ENCODE assay signal across 11 mouse cellular contexts in genomic region chr2:172401116-172401825, GRCm38 (mm10). TPM values are rescaled to one million over a fixed set of nuclear protein-coding genes. Genes with fewer than 3 reads are reported as not detected.
DNase-seq lines count a peak whose midpoint lies in the region; ATAC-seq and TF ChIP-seq lines count a peak whose summit lies in the region.
"Had no signal": no experiment of that assay in that cellular context is flagged by ENCODE, and none has a peak within 500 bp of the region (broad histone marks: within the 10 kb centered on the region; RNA-seq: fewer than 3 reads in every experiment).

No protein-coding gene starts in this region.

- DNase-seq in heart, adult 8-10 months (ENCODE audit: low spot score) = no peak
- DNase-seq in CD8-positive naive resting alpha-beta T cell, adult 2 months (ENCODE audit: low read depth in 2 of 2, low spot score in 2 of 2) = peak; percentile 6 to 21
- no peak for DNase-seq in midbrain, embryonic 14.5 days
- DNase-seq in midbrain, postnatal 0 days (ENCODE audit: low spot score) = no peak
- DNase-seq: cerebellum, adult 18-20 months; gastrocnemius, postnatal 10 days had no signal

- ATAC-seq in heart, embryonic 13.5 days (ENCODE audit: extremely low read depth, insufficient number of reproducible peaks, low FRiP score, low TSS enrichment) = no peak
- peak; percentile 38; the same call in 1 of the 2 replicates for ATAC-seq in liver, embryonic 12.5 days
- peak; percentile 83 for ATAC-seq in neutrophil, adult 5-6 weeks (ENCODE audit: extremely low read depth, insufficient number of reproducible peaks, low FRiP score, poor library complexity, severe bottlenecking)
- ATAC-seq in midbrain, embryonic 14.5 days (ENCODE audit: low FRiP score, low TSS enrichment) = no peak
- ATAC-seq in intestine, embryonic 16.5 days = no peak
- no peak for ATAC-seq in midbrain, postnatal 0 days (ENCODE audit: low FRiP score)

- WGBS in heart, embryonic 13.5 days = 59% methylated on average over 13 of the region's 13 CpGs
- 34% methylated on average over 13 of the region's 13 CpGs for WGBS in liver, embryonic 12.5 days (ENCODE audit: insufficient replicate concordance)
- WGBS in midbrain, embryonic 14.5 days = 76% methylated on average over 13 of the region's 13 CpGs
- WGBS in intestine, embryonic 16.5 days = 71% methylated on average over 13 of the region's 13 CpGs
- WGBS in midbrain, postnatal 0 days = 72% methylated on average over 13 of the region's 13 CpGs

- H3K9ac ChIP-seq in heart, embryonic 13.5 days = no peak overlapping the region
- H3K9ac ChIP-seq in liver, embryonic 12.5 days = no peak overlapping the region
- no peak overlapping the region for H3K9ac ChIP-seq in midbrain, embryonic 14.5 days (replicated peaks; ENCODE audit: low read length)
- H3K9ac ChIP-seq in intestine, embryonic 16.5 days (ENCODE audit: low read depth, low read length) = no peak overlapping the region
- no peak overlapping the region for H3K9ac ChIP-seq in midbrain, postnatal 0 days (replicated peaks; ENCODE audit: low read length, poor library complexity, severe bottlenecking)

- no peaks in the 10 kb centered on the region for H3K36me3 ChIP-seq in heart, embryonic 13.5 days
- H3K36me3 ChIP-seq in liver, embryonic 12.5 days = no peaks in the 10 kb centered on the region
- no peaks in the 10 kb centered on the region for H3K36me3 ChIP-seq in midbrain, embryonic 14.5 days (ENCODE audit: control insufficient read depth, insufficient read depth, low read length)
- no peaks in the 10 kb centered on the region for H3K36me3 ChIP-seq in intestine, embryonic 16.5 days (ENCODE audit: control insufficient read depth, insufficient read depth, low read length)
- H3K36me3 ChIP-seq in midbrain, postnatal 0 days (ENCODE audit: insufficient read depth, low read length) = no peaks in the 10 kb centered on the region

- no peak for TF ChIP-seq CTCF in midbrain, postnatal 0 days (IDR thresholded peaks at IDR 0.05)

- H3K27me3 ChIP-seq in heart, embryonic 13.5 days (replicated peaks) = peaks cover 28% of the 10 kb centered on the region
- H3K27me3 ChIP-seq in liver, embryonic 12.5 days (replicated peaks) = no peaks in the 10 kb centered on the region
- H3K27me3 ChIP-seq in midbrain, embryonic 14.5 days (ENCODE audit: control insufficient read depth, insufficient read depth, low read length) = no peaks in the 10 kb centered on the region
- H3K27me3 ChIP-seq in intestine, embryonic 16.5 days (replicated peaks; ENCODE audit: control insufficient read depth, insufficient read depth, low read length) = no peaks in the 10 kb centered on the region
- H3K27me3 ChIP-seq in midbrain, postnatal 0 days (ENCODE audit: insufficient read depth, low read length) = no peaks in the 10 kb centered on the region; the same call in 1 of the 2 replicates

- H3K4me3 ChIP-seq in heart, embryonic 13.5 days = no peak overlapping the region
- no peak overlapping the region for H3K4me3 ChIP-seq in liver, embryonic 12.5 days
- no peak overlapping the region for H3K4me3 ChIP-seq in midbrain, embryonic 14.5 days (replicated peaks; ENCODE audit: low read depth, low read length)
- H3K4me3 ChIP-seq in intestine, embryonic 16.5 days (ENCODE audit: low read length) = no peak overlapping the region
- no peak overlapping the region for H3K4me3 ChIP-seq in midbrain, postnatal 0 days (ENCODE audit: low read depth, low read length)
- H3K4me3 ChIP-seq: myocyte had no signal

- peak overlapping the region; percentile 50 for H3K27ac ChIP-seq in heart, embryonic 13.5 days (replicated peaks)
- H3K27ac ChIP-seq in liver, embryonic 12.5 days = peak overlapping the region; percentile 68
- no peak overlapping the region for H3K27ac ChIP-seq in midbrain, embryonic 14.5 days (replicated peaks; ENCODE audit: low read depth, low read length)
- H3K27ac ChIP-seq in intestine, embryonic 16.5 days (ENCODE audit: low read length) = no peak overlapping the region
- H3K27ac ChIP-seq in midbrain, postnatal 0 days (ENCODE audit: low read depth, low read length) = no peak overlapping the region

- no peaks in the 10 kb centered on the region for H3K9me3 ChIP-seq in heart, embryonic 13.5 days
- no peaks in the 10 kb centered on the region for H3K9me3 ChIP-seq in liver, embryonic 12.5 days (replicated peaks)
- H3K9me3 ChIP-seq in midbrain, embryonic 14.5 days (ENCODE audit: control insufficient read depth, low read length) = no peaks in the 10 kb centered on the region
- H3K9me3 ChIP-seq in intestine, embryonic 16.5 days (ENCODE audit: control insufficient read depth, low read length) = no peaks in the 10 kb centered on the region
- H3K9me3 ChIP-seq in midbrain, postnatal 0 days (ENCODE audit: low read length) = no peaks in the 10 kb centered on the region

- H3K4me1 ChIP-seq in heart, embryonic 13.5 days = 0 out of 2 replicates have a peak, but pooled peaks cover 8% of the 10 kb centered on the region
- H3K4me1 ChIP-seq in liver, embryonic 12.5 days = peaks cover 33% of the 10 kb centered on the region
- H3K4me1 ChIP-seq in midbrain, embryonic 14.5 days (ENCODE audit: control insufficient read depth, insufficient read depth, low read length) = no peaks in the 10 kb centered on the region
- H3K4me1 ChIP-seq in intestine, embryonic 16.5 days (ENCODE audit: control insufficient read depth, insufficient read depth, low read length) = no peaks in the 10 kb centered on the region
- H3K4me1 ChIP-seq in midbrain, postnatal 0 days (ENCODE audit: insufficient read depth, low read length) = no peaks in the 10 kb centered on the region

- H3K4me2 ChIP-seq in heart, embryonic 13.5 days = no peak overlapping the region
- H3K4me2 ChIP-seq in liver, embryonic 12.5 days = peak overlapping the region; percentile 18; the same call in 1 of the 2 replicates
- no peak overlapping the region for H3K4me2 ChIP-seq in midbrain, embryonic 14.5 days (ENCODE audit: low read length)
- no peak overlapping the region for H3K4me2 ChIP-seq in intestine, embryonic 16.5 days (ENCODE audit: low read depth, low read length)
- H3K4me2 ChIP-seq in midbrain, postnatal 0 days (ENCODE audit: low read depth, low read length, poor library complexity, severe bottlenecking) = no peak overlapping the region

RNA-seq across cellular contexts. Expression of gene Cass4, which starts 7.7 kb away (rescaled TPM):
- polyA plus RNA-seq in heart, embryonic 13.5 days (2015; fragmentation: Nextera tagmentation; extraction: Ambion mirVana) = 0.20 and 0.45 TPM in 2 replicates
- total RNA-seq in heart, adult 8-10 months (2022) = under 1 TPM; 0.09 to 0.53 (median 0.35) TPM
- 1.1 and 1.4 TPM in 2 replicates for polyA plus RNA-seq in liver, embryonic 12.5 days (2016; fragmentation: Nextera tagmentation; extraction: Ambion mirVana)
- total RNA-seq in neutrophil, adult 5-6 weeks (2017) = 30.7 and 34.6 TPM in 2 replicates
- 0.19 and 0.28 TPM in 2 replicates for polyA plus RNA-seq in midbrain, embryonic 14.5 days (2014; fragmentation: Nextera tagmentation; extraction: Ambion mirVana)
- polyA plus RNA-seq in intestine, embryonic 16.5 days (2015; fragmentation: Nextera tagmentation; extraction: Ambion mirVana) = 0.17 and 0.21 TPM in 2 replicates
- total RNA-seq in midbrain, postnatal 0 days (2014; rRNA removed) = 0.05 and 0.52 TPM in 2 replicates
- polyA plus RNA-seq in midbrain, postnatal 0 days (2015; fragmentation: Nextera tagmentation; extraction: Ambion mirVana) = 0.07 and 0.11 TPM in 2 replicates

RNA-seq across cellular contexts. Expression of gene Cstf1, which starts 30.8 kb away (rescaled TPM):
- polyA plus RNA-seq in heart, embryonic 13.5 days (2015; fragmentation: Nextera tagmentation; extraction: Ambion mirVana) = 27.5 and 28.0 TPM in 2 replicates
- total RNA-seq in heart, adult 8-10 months (2022) = 10 to 100 TPM; 15.6 to 18.9 (median 17.9) TPM
- polyA plus RNA-seq in liver, embryonic 12.5 days (2016; fragmentation: Nextera tagmentation; extraction: Ambion mirVana) = 39.7 and 42.0 TPM in 2 replicates
- 16.8 and 18.4 TPM in 2 replicates for total RNA-seq in neutrophil, adult 5-6 weeks (2017)
- 31.8 and 34.6 TPM in 2 replicates for polyA plus RNA-seq in midbrain, embryonic 14.5 days (2014; fragmentation: Nextera tagmentation; extraction: Ambion mirVana)
- 30.8 and 33.7 TPM in 2 replicates for polyA plus RNA-seq in intestine, embryonic 16.5 days (2015; fragmentation: Nextera tagmentation; extraction: Ambion mirVana)
- total RNA-seq in midbrain, postnatal 0 days (2014; rRNA removed) = 26.6 and 28.0 TPM in 2 replicates
- polyA plus RNA-seq in midbrain, postnatal 0 days (2015; fragmentation: Nextera tagmentation; extraction: Ambion mirVana) = 25.0 and 27.0 TPM in 2 replicates

RNA-seq across cellular contexts. Expression of gene Aurka, which starts 30.9 kb away (rescaled TPM):
- 86.6 and 98.3 TPM in 2 replicates for polyA plus RNA-seq in heart, embryonic 13.5 days (2015; fragmentation: Nextera tagmentation; extraction: Ambion mirVana)
- total RNA-seq in heart, adult 8-10 months (2022) = 1 to 10 TPM in 2 of 4 experiments, under 1 TPM in 2; 0.53 to 1.6 (median 0.83) TPM
- 173 and 177 TPM in 2 replicates for polyA plus RNA-seq in liver, embryonic 12.5 days (2016; fragmentation: Nextera tagmentation; extraction: Ambion mirVana)
- 2.7 and 5.4 TPM in 2 replicates for total RNA-seq in neutrophil, adult 5-6 weeks (2017)
- 14.0 and 25.4 TPM in 2 replicates for polyA plus RNA-seq in midbrain, embryonic 14.5 days (2014; fragmentation: Nextera tagmentation; extraction: Ambion mirVana)
- polyA plus RNA-seq in intestine, embryonic 16.5 days (2015; fragmentation: Nextera tagmentation; extraction: Ambion mirVana) = 87.4 and 103 TPM in 2 replicates
- 4.2 and 7.6 TPM in 2 replicates for total RNA-seq in midbrain, postnatal 0 days (2014; rRNA removed)
- 5.9 and 6.2 TPM in 2 replicates for polyA plus RNA-seq in midbrain, postnatal 0 days (2015; fragmentation: Nextera tagmentation; extraction: Ambion mirVana)

RNA-seq across cellular contexts. Expression of gene Rtf2, which starts 39.1 kb away (rescaled TPM):
- polyA plus RNA-seq in heart, embryonic 13.5 days (2015; fragmentation: Nextera tagmentation; extraction: Ambion mirVana) = 49.9 and 50.6 TPM in 2 replicates
- 10 to 100 TPM; 30.2 to 38.1 (median 31.4) TPM for total RNA-seq in heart, adult 8-10 months (2022)
- 55.6 and 59.2 TPM in 2 replicates for polyA plus RNA-seq in liver, embryonic 12.5 days (2016; fragmentation: Nextera tagmentation; extraction: Ambion mirVana)
- 225 and 239 TPM in 2 replicates for total RNA-seq in neutrophil, adult 5-6 weeks (2017)
- 87.2 and 101 TPM in 2 replicates for polyA plus RNA-seq in midbrain, embryonic 14.5 days (2014; fragmentation: Nextera tagmentation; extraction: Ambion mirVana)
- polyA plus RNA-seq in intestine, embryonic 16.5 days (2015; fragmentation: Nextera tagmentation; extraction: Ambion mirVana) = 78.1 and 79.4 TPM in 2 replicates
- 62.0 and 67.0 TPM in 2 replicates for total RNA-seq in midbrain, postnatal 0 days (2014; rRNA removed)
- polyA plus RNA-seq in midbrain, postnatal 0 days (2015; fragmentation: Nextera tagmentation; extraction: Ambion mirVana) = 85.0 and 89.2 TPM in 2 replicates

RNA-seq across cellular contexts. Expression of gene Fam210b, which starts 55.9 kb away (rescaled TPM):
- 17.4 and 19.2 TPM in 2 replicates for polyA plus RNA-seq in heart, embryonic 13.5 days (2015; fragmentation: Nextera tagmentation; extraction: Ambion mirVana)
- total RNA-seq in heart, adult 8-10 months (2022) = 1 to 10 TPM; 5.0 to 7.1 (median 5.9) TPM
- 128 and 138 TPM in 2 replicates for polyA plus RNA-seq in liver, embryonic 12.5 days (2016; fragmentation: Nextera tagmentation; extraction: Ambion mirVana)
- 4.9 and 6.1 TPM in 2 replicates for total RNA-seq in neutrophil, adult 5-6 weeks (2017)
- 15.4 and 21.6 TPM in 2 replicates for polyA plus RNA-seq in midbrain, embryonic 14.5 days (2014; fragmentation: Nextera tagmentation; extraction: Ambion mirVana)
- polyA plus RNA-seq in intestine, embryonic 16.5 days (2015; fragmentation: Nextera tagmentation; extraction: Ambion mirVana) = 15.0 and 16.6 TPM in 2 replicates
- total RNA-seq in midbrain, postnatal 0 days (2014; rRNA removed) = 10.2 and 10.8 TPM in 2 replicates
- polyA plus RNA-seq in midbrain, postnatal 0 days (2015; fragmentation: Nextera tagmentation; extraction: Ambion mirVana) = 21.1 and 21.9 TPM in 2 replicates

Comparison
In these comparisons a context has a peak if more than half of its experiments do, and no peak if none do; other contexts are left out.
1. ATAC-seq: peak in liver, embryonic 12.5 days (single experiment) and neutrophil, adult 5-6 weeks (single experiment); none in heart, embryonic 13.5 days (single experiment), midbrain, embryonic 14.5 days (single experiment), intestine, embryonic 16.5 days (single experiment) and midbrain, postnatal 0 days (single experiment).
2. H3K27ac ChIP-seq: peak in heart, embryonic 13.5 days (single experiment) and liver, embryonic 12.5 days (single experiment); none in midbrain, embryonic 14.5 days (single experiment), intestine, embryonic 16.5 days (single experiment) and midbrain, postnatal 0 days (single experiment).
3. DNase-seq: peak in CD8-positive naive resting alpha-beta T cell, adult 2 months (2 of 2); none in heart, adult 8-10 months (single experiment), midbrain, embryonic 14.5 days (single experiment) and midbrain, postnatal 0 days (single experiment).